Mouse (Mus musculus): Measurements from ENCODE around the gene Pyy. TPM values are rescaled to one million over a fixed set of nuclear protein-coding genes. Genes with fewer than 3 reads are reported as not detected.

Gene Pyy
- not detected in 2 replicates for polyA plus RNA-seq (2011; ENCODE audit: insufficient read depth, insufficient read length, low replicate concordance, missing spikeins)

GRCm38 (mm10) chr11:102107732-102108131, at the start of gene Pyy:
Gene Pyy (minus strand): TSS chr11:102107832.
- Histone ChIP-seq H3K4me1 (ENCODE audit: control insufficient read depth, insufficient read depth, low read length) (no peaks in the 10 kb centered on the region), H3K4me3 (replicated peaks; ENCODE audit: control insufficient read depth, low read depth, low read length) (no peak within 1 kb of the TSS), H3K27ac (ENCODE audit: control insufficient read depth, insufficient read depth, low read depth, low read length, poor library complexity) (no peak within 1 kb of the TSS)
- WGBS, result 23% methylated on average over 9 of the region's 9 CpGs
- no peak for TF ChIP-seq POLR2A (IDR thresholded peaks at IDR 0.05; ENCODE audit: borderline replicate concordance, control insufficient read depth, low read depth, low read length)
- no peak for TF ChIP-seq CTCF (IDR thresholded peaks at IDR 0.05; ENCODE audit: control insufficient read depth, insufficient read depth, low read length)

GRCm38 (mm10) chr11:102156786-102157089, 49.1 kb upstream of the Pyy start:
- WGBS, result 22% methylated on average over 1 of the region's 1 CpGs
- no peak for TF ChIP-seq CTCF (IDR thresholded peaks at IDR 0.05; ENCODE audit: control insufficient read depth, insufficient read depth, low read length)
- TF ChIP-seq POLR2A (IDR thresholded peaks at IDR 0.05; ENCODE audit: borderline replicate concordance, control insufficient read depth, low read depth, low read length), result no peak
- Histone ChIP-seq H3K4me1 (ENCODE audit: control insufficient read depth, insufficient read depth, low read length) (peaks cover 1% of the 10 kb centered on the region), H3K27ac (ENCODE audit: control insufficient read depth, insufficient read depth, low read depth, low read length, poor library complexity) (no peak overlapping the region), H3K4me3 (replicated peaks; ENCODE audit: control insufficient read depth, low read depth, low read length) (no peak overlapping the region)

- H3K4me3 ChIP-seq (replicated peaks; ENCODE audit: control insufficient read depth, low read depth, low read length), result peak within 1 kb of the TSS; percentile 84
- WGBS, result under 1% methylated on average over 37 of the region's 37 CpGs
- peaks cover 1% of the 10 kb centered on the region for H3K4me1 ChIP-seq (ENCODE audit: control insufficient read depth, insufficient read depth, low read length)
- peak; percentile 55; the same call in 1 of the 2 replicates for TF ChIP-seq POLR2A (IDR thresholded peaks at IDR 0.05; ENCODE audit: borderline replicate concordance, control insufficient read depth, low read depth, low read length)
- no peak for TF ChIP-seq CTCF (IDR thresholded peaks at IDR 0.05; ENCODE audit: control insufficient read depth, insufficient read depth, low read length)
- 0 out of 2 replicates have a peak within 1 kb of the TSS, but pooled peaks have one; percentile 10 for H3K27ac ChIP-seq (ENCODE audit: control insufficient read depth, insufficient read depth, low read depth, low read length, poor library complexity)
Observed at GRCm38 (mm10) chr11:102156039-102156785, 48.6 kb upstream of the Pyy start, which contains the start of gene Tmem101. Gene Tmem101 (minus strand): TSS chr11:102156404.

GRCm38 (mm10) chr11:102147213-102147989, 39.8 kb upstream of the Pyy start:
- TF ChIP-seq POLR2A (IDR thresholded peaks at IDR 0.05; ENCODE audit: borderline replicate concordance, control insufficient read depth, low read depth, low read length), result no peak
- no peak for TF ChIP-seq CTCF (IDR thresholded peaks at IDR 0.05; ENCODE audit: control insufficient read depth, insufficient read depth, low read length)
- 16% methylated on average over 34 of the region's 34 CpGs for WGBS
- H3K4me1 ChIP-seq (ENCODE audit: control insufficient read depth, insufficient read depth, low read length), result peaks cover 1% of the 10 kb centered on the region; the same call in 1 of the 2 replicates
- no peak overlapping the region for H3K27ac ChIP-seq (ENCODE audit: control insufficient read depth, insufficient read depth, low read depth, low read length, poor library complexity)
- H3K4me3 ChIP-seq (replicated peaks; ENCODE audit: control insufficient read depth, low read depth, low read length), result no peak overlapping the region

- Histone ChIP-seq H3K4me3 (replicated peaks; ENCODE audit: control insufficient read depth, low read depth, low read length) (peak overlapping the region; percentile 30), H3K4me1 (ENCODE audit: control insufficient read depth, insufficient read depth, low read length) (peaks cover 1% of the 10 kb centered on the region; the same call in 1 of the 2 replicates), H3K27ac (ENCODE audit: control insufficient read depth, insufficient read depth, low read depth, low read length, poor library complexity) (no peak overlapping the region)
- no peak for TF ChIP-seq CTCF (IDR thresholded peaks at IDR 0.05; ENCODE audit: control insufficient read depth, insufficient read depth, low read length)
- WGBS, result 10% methylated on average over 17 of the region's 17 CpGs
Observed at GRCm38 (mm10) chr11:102146531-102146930, 38.9 kb upstream of the Pyy start.

- H3K27ac ChIP-seq (ENCODE audit: control insufficient read depth, insufficient read depth, low read depth, low read length, poor library complexity), result no peak overlapping the region
- TF ChIP-seq CTCF (IDR thresholded peaks at IDR 0.05; ENCODE audit: control insufficient read depth, insufficient read depth, low read length), result no peak
- TF ChIP-seq POLR2A (IDR thresholded peaks at IDR 0.05; ENCODE audit: borderline replicate concordance, control insufficient read depth, low read depth, low read length), result no peak
- peak overlapping the region; percentile 44 for H3K4me3 ChIP-seq (replicated peaks; ENCODE audit: control insufficient read depth, low read depth, low read length)
- peaks cover 1% of the 10 kb centered on the region; the same call in 1 of the 2 replicates for H3K4me1 ChIP-seq (ENCODE audit: control insufficient read depth, insufficient read depth, low read length)
- WGBS, result 7% methylated on average over 16 of the region's 16 CpGs
Observed at GRCm38 (mm10) chr11:102146005-102146404, 38.4 kb upstream of the Pyy start.

GRCm38 (mm10) chr11:102145471-102146001, 37.9 kb upstream of the Pyy start, which contains the start of gene Nags:
Gene Nags (plus strand): TSS chr11:102145513.
- TF ChIP-seq POLR2A (IDR thresholded peaks at IDR 0.05; ENCODE audit: borderline replicate concordance, control insufficient read depth, low read depth, low read length), result no peak
- TF ChIP-seq CTCF (IDR thresholded peaks at IDR 0.05; ENCODE audit: control insufficient read depth, insufficient read depth, low read length), result no peak
- Histone ChIP-seq H3K4me1 (ENCODE audit: control insufficient read depth, insufficient read depth, low read length) (peaks cover 1% of the 10 kb centered on the region; the same call in 1 of the 2 replicates), H3K4me3 (replicated peaks; ENCODE audit: control insufficient read depth, low read depth, low read length) (peak within 1 kb of the TSS; percentile 44), H3K27ac (ENCODE audit: control insufficient read depth, insufficient read depth, low read depth, low read length, poor library complexity) (no peak within 1 kb of the TSS; the same call in 1 of the 2 replicates)
- WGBS, result 3% methylated on average over 50 of the region's 50 CpGs

- TF ChIP-seq POLR2A (IDR thresholded peaks at IDR 0.05; ENCODE audit: borderline replicate concordance, control insufficient read depth, low read depth, low read length) (no peak), CTCF (IDR thresholded peaks at IDR 0.05; ENCODE audit: control insufficient read depth, insufficient read depth, low read length) (no peak)
- 22% methylated on average over 13 of the region's 13 CpGs for WGBS
- H3K4me3 ChIP-seq (replicated peaks; ENCODE audit: control insufficient read depth, low read depth, low read length), result no peak overlapping the region
- no peak overlapping the region for H3K27ac ChIP-seq (ENCODE audit: control insufficient read depth, insufficient read depth, low read depth, low read length, poor library complexity)
- peaks cover 1% of the 10 kb centered on the region; the same call in 1 of the 2 replicates for H3K4me1 ChIP-seq (ENCODE audit: control insufficient read depth, insufficient read depth, low read length)
Observed at GRCm38 (mm10) chr11:102144957-102145470, 37.4 kb upstream of the Pyy start.

All from bone marrow, adult 2 months (tissue).